In genomic region chr9:40268040-40268747, GRCm38 (mm10) we compare ENCODE assay signal across 9 mouse cellular contexts. TPM values are rescaled to one million over a fixed set of nuclear protein-coding genes. Genes with fewer than 3 reads are reported as not detected.
DNase-seq lines count a peak whose midpoint lies in the region; ATAC-seq lines count a peak whose summit lies in the region.
"Had no signal": no experiment of that assay in that cellular context is flagged by ENCODE, and none has a peak within 500 bp of the region (broad histone marks: within the 10 kb centered on the region; RNA-seq: fewer than 3 reads in every experiment).

No protein-coding gene starts in this region.

- peaks cover 17% of the 10 kb centered on the region; the same call in 1 of the 2 replicates for H3K4me1 ChIP-seq in kidney, embryonic 16.5 days (ENCODE audit: insufficient read depth, low read length)
- H3K4me1 ChIP-seq in hindbrain, embryonic 14.5 days (replicated peaks; ENCODE audit: control insufficient read depth, insufficient read depth, low read length) = peaks cover 31% of the 10 kb centered on the region
- no peaks in the 10 kb centered on the region for H3K4me1 ChIP-seq in neural tube, embryonic 11.5 days (ENCODE audit: control insufficient read depth, insufficient read depth, low read length)

- no peak overlapping the region for H3K27ac ChIP-seq in kidney, embryonic 16.5 days (ENCODE audit: low read length)
- peak overlapping the region; percentile 84 for H3K27ac ChIP-seq in hindbrain, embryonic 14.5 days
- H3K27ac ChIP-seq in neural tube, embryonic 11.5 days (ENCODE audit: low read depth, low read length) = no peak overlapping the region

- no peak overlapping the region for H3K4me3 ChIP-seq in kidney, embryonic 16.5 days (ENCODE audit: low read length)
- peak overlapping the region; percentile 70 for H3K4me3 ChIP-seq in hindbrain, embryonic 14.5 days (replicated peaks; ENCODE audit: low read length)
- H3K4me3 ChIP-seq in neural tube, embryonic 11.5 days (ENCODE audit: low read depth, low read length) = no peak overlapping the region

- H3K27me3 ChIP-seq in kidney, embryonic 16.5 days (ENCODE audit: insufficient read depth, low read length) = peaks cover 14% of the 10 kb centered on the region
- no peaks in the 10 kb centered on the region for H3K27me3 ChIP-seq in hindbrain, embryonic 14.5 days (ENCODE audit: control insufficient read depth, insufficient read depth, low read length)
- H3K27me3 ChIP-seq in neural tube, embryonic 11.5 days (ENCODE audit: control insufficient read depth, insufficient read depth, low read length) = peaks cover 4% of the 10 kb centered on the region; the same call in 1 of the 2 replicates
- H3K27me3 ChIP-seq: Patski had no signal

- 0 out of 2 replicates have a peak overlapping the region, but pooled peaks have one; percentile 17 for H3K4me2 ChIP-seq in kidney, embryonic 16.5 days (replicated peaks; ENCODE audit: low read depth, low read length)
- H3K4me2 ChIP-seq in hindbrain, embryonic 14.5 days (replicated peaks) = peak overlapping the region; percentile 72
- peak overlapping the region; percentile 80 for H3K4me2 ChIP-seq in neural tube, embryonic 11.5 days (ENCODE audit: low read depth)

- H3K36me3 ChIP-seq in kidney, embryonic 16.5 days (ENCODE audit: insufficient read depth, low read length) = no peaks in the 10 kb centered on the region
- no peaks in the 10 kb centered on the region for H3K36me3 ChIP-seq in hindbrain, embryonic 14.5 days (replicated peaks; ENCODE audit: control insufficient read depth, insufficient read depth)
- H3K36me3 ChIP-seq in neural tube, embryonic 11.5 days (ENCODE audit: control insufficient read depth, insufficient read depth, low read length) = no peaks in the 10 kb centered on the region

- WGBS in kidney, embryonic 16.5 days = 12% methylated on average over 21 of the region's 21 CpGs
- WGBS in hindbrain, embryonic 14.5 days = 13% methylated on average over 21 of the region's 21 CpGs
- WGBS in neural tube, embryonic 11.5 days = 22% methylated on average over 21 of the region's 21 CpGs

- no peak for DNase-seq in kidney, postnatal 14 days
- peak; percentile 27 for DNase-seq in embryo, embryonic 11 days
- DNase-seq in hindbrain, embryonic 14.5 days (ENCODE audit: low spot score) = peak; percentile 43
- DNase-seq in neural tube, embryonic 11.5 days (ENCODE audit: low spot score) = peak; percentile 24
- no peak for DNase-seq in adrenal gland, adult 8-10 months
- no peak for DNase-seq in spleen, postnatal 4 days (ENCODE audit: low spot score in 2 of 2)
- DNase-seq in urinary bladder, postnatal 25 days (ENCODE audit: low spot score) = no peak

- H3K9me3 ChIP-seq in kidney, embryonic 16.5 days (ENCODE audit: low read length) = no peaks in the 10 kb centered on the region
- no peaks in the 10 kb centered on the region for H3K9me3 ChIP-seq in hindbrain, embryonic 14.5 days (ENCODE audit: control insufficient read depth, low read length)
- H3K9me3 ChIP-seq in neural tube, embryonic 11.5 days (ENCODE audit: control insufficient read depth, low read length) = no peaks in the 10 kb centered on the region

- no peak overlapping the region for H3K9ac ChIP-seq in kidney, embryonic 16.5 days (replicated peaks; ENCODE audit: low read length)
- peak overlapping the region; percentile 81 for H3K9ac ChIP-seq in hindbrain, embryonic 14.5 days
- H3K9ac ChIP-seq in neural tube, embryonic 11.5 days (ENCODE audit: low read length) = no peak overlapping the region

- ATAC-seq in kidney, embryonic 16.5 days (ENCODE audit: low FRiP score, low TSS enrichment) = 0 out of 2 replicates have a peak, but pooled peaks have one; percentile 4
- ATAC-seq in hindbrain, embryonic 14.5 days (ENCODE audit: low FRiP score) = peak; percentile 0; the same call in 1 of the 2 replicates
- peak; percentile 18 for ATAC-seq in neural tube, embryonic 11.5 days (ENCODE audit: insufficient read depth, low FRiP score, low TSS enrichment)
- ATAC-seq: Patski had no signal

RNA-seq across cellular contexts. Expression of gene Scn3b, which starts 0.8 kb away (rescaled TPM):
- polyA plus RNA-seq in kidney, embryonic 16.5 days (2015; fragmentation: Nextera tagmentation; extraction: Ambion mirVana) = 2.1 and 2.8 TPM in 2 replicates
- polyA plus RNA-seq in hindbrain, embryonic 14.5 days (2014; fragmentation: Nextera tagmentation; extraction: Ambion mirVana) = 168 and 194 TPM in 2 replicates
- 29.6 and 37.1 TPM in 2 replicates for polyA plus RNA-seq in neural tube, embryonic 11.5 days (2014; fragmentation: Nextera tagmentation; extraction: Ambion mirVana)
- total RNA-seq in adrenal gland, adult 8-10 months (2022) = 10 to 100 TPM in 2 of 4 experiments, 1 to 10 TPM in 2; 8.7 to 14.7 (median 11.9) TPM

Comparison
In these comparisons a context has a peak if more than half of its experiments do, and no peak if none do; other contexts are left out.
1. H3K4me2 ChIP-seq: peak in every context shown above with its lines; median percentile 80 in neural tube, embryonic 11.5 days; 72 in hindbrain, embryonic 14.5 days; 17 in kidney, embryonic 16.5 days.
2. DNase-seq: peak in embryo, embryonic 11 days (single experiment), hindbrain, embryonic 14.5 days (single experiment) and neural tube, embryonic 11.5 days (single experiment); none in kidney, postnatal 14 days (single experiment), adrenal gland, adult 8-10 months (single experiment), spleen, postnatal 4 days (0 of 2) and urinary bladder, postnatal 25 days (single experiment).
3. Peak in every context shown above with its lines, with median percentiles within 50 percentile points of each other: ATAC-seq.